Mouse (Mus musculus) midbrain, embryonic 10.5 days (tissue): ENCODE measurements around the gene Smox. TPM values are rescaled to one million over a fixed set of nuclear protein-coding genes. Genes with fewer than 3 reads are reported as not detected.
A peak's percentile ranks its signal among the peaks of the same experiment; 100 is the strongest.

ENCODE experiments used
- DNase-seq: peaks from one replicate; pipeline ENCODE4 v3.0.0-alpha.2; 2017; ENCODE audit warnings: low spot score
- H3K27ac ChIP-seq: fragments of 300-500 bp; sonication (generic); replicated peaks from 2 replicates; pipeline ENCODE4 v1.5.1; 2016; ENCODE audit warnings: mild to moderate bottlenecking
- H3K27me3 ChIP-seq: fragments of 300-500 bp; sonication (generic); 2 replicates; pipeline ENCODE4 v1.6.1; 2016; ENCODE audit warnings: low read depth, mild to moderate bottlenecking; ENCODE audit not compliant: poor library complexity, severe bottlenecking
- H3K36me3 ChIP-seq: fragments of 300-500 bp; sonication (generic); 2 replicates; pipeline ENCODE4 v1.6.1; 2016; ENCODE audit warnings: mild to moderate bottlenecking, moderate library complexity
- H3K4me1 ChIP-seq: fragments of 300-500 bp; sonication (generic); 2 replicates; pipeline ENCODE4 v1.6.1; 2016
- H3K4me3 ChIP-seq: fragments of 300-500 bp; sonication (generic); 2 replicates; pipeline ENCODE4 v1.5.1; 2016; ENCODE audit warnings: mild to moderate bottlenecking, moderate library complexity
- H3K9me3 ChIP-seq: fragments of 300-500 bp; sonication (generic); replicated peaks from 2 replicates; pipeline ENCODE4 v1.6.1; 2016; ENCODE audit warnings: mild to moderate bottlenecking
- WGBS: fragments of 180-500 bp; shearing (Covaris S2); methylation state at CpG from one replicate; pipeline ENCODE4 v1.1.7; 2016; 5-methylcytosine and 5-hydroxymethylcytosine counted together
- polyA plus RNA-seq: library from polyadenylated mRNA; unstranded; fragments of >200 nt; fragmentation: Nextera tagmentation; extraction: Ambion mirVana; gene quantifications from 2 replicates; pipeline ENCODE4 v1.2.1, GENCODE M21; 2016

Smox gene
- polyA plus RNA-seq, 1 experiment from 2014 or later: 29.5 TPM

DNA sequence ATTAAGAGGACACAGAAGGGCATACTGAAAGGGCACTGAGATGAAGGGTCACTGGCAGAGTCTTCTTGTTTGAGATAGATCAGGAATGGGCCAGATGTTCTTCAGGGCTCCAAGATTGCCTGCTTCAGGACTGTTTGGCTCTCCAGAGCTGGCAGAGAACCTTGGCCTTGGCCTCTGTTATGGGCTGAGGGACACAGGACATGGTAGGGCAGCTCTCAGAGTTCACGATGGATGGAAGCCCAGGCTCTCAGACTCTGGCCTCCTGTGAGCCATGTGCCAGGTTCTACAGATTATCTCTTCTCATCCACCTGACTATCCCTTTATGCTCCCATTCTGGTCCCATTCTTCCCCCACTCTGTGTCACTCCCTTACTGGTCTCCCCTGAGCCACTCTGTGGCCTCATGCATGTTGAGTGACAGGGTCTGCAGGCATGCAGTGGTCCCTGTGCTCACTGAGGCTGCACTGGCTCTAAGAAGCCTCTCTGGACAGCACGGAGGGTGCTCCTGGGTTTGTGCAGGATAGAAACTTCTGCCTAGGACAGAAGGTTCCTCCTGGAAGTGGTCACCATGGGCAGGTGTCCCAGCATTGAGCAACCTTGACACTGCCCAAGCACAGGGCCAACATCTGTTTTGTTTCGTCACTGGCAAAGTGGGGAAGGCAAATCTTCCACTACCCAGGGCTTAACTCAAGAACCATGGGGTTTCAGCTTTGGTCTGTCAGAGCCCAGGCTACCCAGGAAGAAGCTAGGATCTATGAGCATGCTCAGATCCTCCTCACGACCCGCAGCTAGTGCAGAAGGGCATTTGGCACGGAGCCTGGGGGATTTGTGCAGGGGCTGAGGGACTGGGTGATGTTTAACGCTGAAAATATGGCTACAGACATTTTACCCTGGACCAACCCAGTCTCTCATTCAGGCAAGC, 60.7 kb downstream of the Smox start:
- H3K36me3 ChIP-seq: no peaks in the 10 kb centered on the region
- H3K27ac ChIP-seq: no peak overlapping the region
- H3K4me1 ChIP-seq: 0 out of 2 replicates have a peak, but pooled peaks cover 4% of the 10 kb centered on the region
- H3K4me3 ChIP-seq: no peak overlapping the region
- no peak for DNase-seq
- peaks cover 73% of the 10 kb centered on the region for H3K27me3 ChIP-seq
- H3K9me3 ChIP-seq: no peaks in the 10 kb centered on the region
- WGBS: 71% methylated on average over 7 of the region's 7 CpGs

DNA sequence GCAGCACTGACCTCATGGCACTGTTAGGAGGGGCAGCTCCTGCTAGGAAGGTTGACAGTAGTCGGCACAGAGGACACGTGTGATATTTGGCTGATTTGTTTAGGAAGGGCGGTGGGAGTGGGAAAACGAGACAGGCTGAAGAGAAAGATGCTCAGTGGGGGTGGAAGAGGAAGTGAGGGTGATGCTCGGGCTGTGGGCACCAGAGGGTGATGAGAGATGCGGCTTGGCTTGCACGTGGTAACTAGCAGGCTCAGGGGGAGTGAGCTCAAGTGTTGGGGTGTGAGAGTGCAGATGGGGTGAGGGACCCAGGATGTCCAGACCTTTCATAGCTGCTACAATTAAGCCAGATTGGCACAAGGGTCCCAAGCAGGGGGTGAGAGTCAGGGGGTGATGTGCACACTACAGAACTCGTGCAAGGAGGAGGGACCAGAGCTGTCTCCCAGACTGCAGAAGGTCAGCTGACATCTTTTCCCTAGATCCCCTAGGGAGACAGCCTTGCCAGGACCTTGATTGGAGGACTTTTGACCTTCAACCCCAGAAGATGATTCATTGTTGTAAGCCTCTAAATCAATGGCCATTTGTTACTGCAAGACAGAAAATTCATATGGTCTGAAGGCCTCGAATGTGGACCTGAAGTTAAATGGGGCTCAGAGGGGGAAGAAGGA, 61.6 kb downstream of the Smox start:
- DNase-seq: no peak
- Histone ChIP-seq H3K4me3 (no peak overlapping the region), H3K4me1 (0 out of 2 replicates have a peak, but pooled peaks cover 2% of the 10 kb centered on the region), H3K9me3 (no peaks in the 10 kb centered on the region), H3K27ac (no peak overlapping the region), H3K27me3 (peaks cover 73% of the 10 kb centered on the region), H3K36me3 (no peaks in the 10 kb centered on the region)
- 46% methylated on average over 9 of the region's 9 CpGs for WGBS

DNA sequence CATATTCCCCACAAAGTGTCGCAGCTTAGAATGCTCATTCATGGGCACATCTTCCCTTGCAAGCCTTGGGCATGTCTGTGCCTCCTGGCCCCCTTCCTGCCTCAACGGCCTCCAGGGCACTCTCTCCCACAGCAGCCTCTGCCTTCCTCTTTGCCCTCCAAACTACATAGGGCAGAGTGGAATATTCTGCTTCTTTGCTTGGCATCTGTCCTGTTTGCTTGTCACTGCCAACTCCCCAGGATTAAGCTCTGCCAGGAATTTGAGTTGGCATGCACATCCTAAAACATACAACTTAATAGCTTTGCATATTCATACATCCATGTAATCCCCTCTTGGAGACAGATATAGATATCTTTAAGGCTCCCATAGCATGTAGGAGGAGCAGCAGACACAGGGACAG, 66.6 kb downstream of the Smox start:
- WGBS: 75% methylated on average over 2 of the region's 2 CpGs
- peaks cover 23% of the 10 kb centered on the region for H3K4me1 ChIP-seq
- peaks cover 83% of the 10 kb centered on the region for H3K27me3 ChIP-seq
- no peak overlapping the region for H3K4me3 ChIP-seq
- H3K36me3 ChIP-seq: no peaks in the 10 kb centered on the region
- no peak for DNase-seq
- H3K9me3 ChIP-seq: no peaks in the 10 kb centered on the region
- no peak overlapping the region for H3K27ac ChIP-seq

DNA sequence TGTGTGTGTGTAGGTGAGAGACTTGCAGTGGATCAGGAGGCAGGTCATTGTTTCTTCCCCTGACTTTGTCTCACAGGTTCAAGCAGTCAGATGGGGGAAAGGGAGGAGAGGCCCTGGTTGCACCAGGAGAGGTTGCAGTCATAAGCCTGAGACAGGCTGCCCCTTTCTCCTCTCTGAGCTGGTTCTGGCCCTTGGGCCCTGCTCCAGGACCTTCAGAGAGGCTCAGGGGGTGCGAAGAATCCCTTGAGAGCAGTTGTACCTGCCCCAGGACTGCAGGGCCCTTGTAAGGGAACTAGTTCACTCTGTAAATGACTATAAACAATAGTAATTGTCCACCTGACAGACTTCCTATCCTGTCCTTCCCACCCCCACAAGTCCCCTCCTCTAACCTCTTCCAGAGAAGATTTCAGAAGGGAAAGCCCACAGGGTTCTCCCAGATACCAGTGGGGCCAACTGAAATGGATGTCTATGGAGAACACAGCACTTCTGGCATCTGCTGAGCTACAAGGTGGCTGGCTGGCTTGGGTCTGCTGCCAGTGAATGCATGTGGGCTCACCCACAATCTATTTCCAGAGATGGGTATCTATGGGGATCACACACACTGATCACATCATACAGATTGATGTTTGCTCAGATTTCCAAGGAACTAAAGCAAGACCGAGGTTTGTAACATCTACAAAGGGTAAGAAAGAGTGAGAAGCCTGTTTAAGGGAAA, 69.1 kb downstream of the Smox start:
- Histone ChIP-seq H3K27ac (no peak overlapping the region), H3K36me3 (no peaks in the 10 kb centered on the region), H3K4me3 (no peak overlapping the region), H3K27me3 (peaks cover 93% of the 10 kb centered on the region), H3K9me3 (no peaks in the 10 kb centered on the region), H3K4me1 (peaks cover 25% of the 10 kb centered on the region)
- no peak for DNase-seq
- WGBS: 50% methylated on average over 2 of the region's 2 CpGs

DNA sequence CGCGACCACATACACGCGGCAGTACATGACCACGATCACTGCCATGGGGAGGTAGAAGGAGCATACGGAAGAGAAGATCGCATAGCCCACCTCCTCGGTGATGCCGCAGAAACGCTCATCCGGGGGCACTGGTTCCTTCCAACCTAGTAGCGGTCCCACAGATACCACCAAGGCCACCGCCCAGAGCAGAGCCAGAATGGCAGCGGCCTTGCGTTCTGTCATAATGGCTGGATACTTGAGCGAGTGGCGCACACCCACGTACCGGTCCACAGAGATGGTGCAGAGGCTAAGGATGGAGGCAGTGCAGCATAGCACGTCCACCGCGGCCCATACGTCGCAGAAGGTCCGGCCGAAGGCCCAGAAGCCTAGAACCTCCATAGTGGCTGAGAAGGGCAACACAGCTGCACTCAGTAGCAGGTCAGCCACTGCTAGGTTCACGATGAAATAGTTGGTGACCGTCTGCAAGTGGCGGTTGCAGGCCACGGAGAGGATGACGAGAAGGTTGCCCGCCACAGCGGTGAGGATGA, 70.1 kb downstream of the Smox start:
- Histone ChIP-seq H3K36me3 (no peaks in the 10 kb centered on the region), H3K27me3 (peaks cover 91% of the 10 kb centered on the region), H3K4me3 (peak overlapping the region; percentile 64), H3K9me3 (no peaks in the 10 kb centered on the region), H3K4me1 (peaks cover 25% of the 10 kb centered on the region), H3K27ac (0 out of 2 replicates have a peak overlapping the region, but pooled peaks have one; percentile 64)
- 3% methylated on average over 33 of the region's 33 CpGs for WGBS
- peak; percentile 22 for DNase-seq

DNA sequence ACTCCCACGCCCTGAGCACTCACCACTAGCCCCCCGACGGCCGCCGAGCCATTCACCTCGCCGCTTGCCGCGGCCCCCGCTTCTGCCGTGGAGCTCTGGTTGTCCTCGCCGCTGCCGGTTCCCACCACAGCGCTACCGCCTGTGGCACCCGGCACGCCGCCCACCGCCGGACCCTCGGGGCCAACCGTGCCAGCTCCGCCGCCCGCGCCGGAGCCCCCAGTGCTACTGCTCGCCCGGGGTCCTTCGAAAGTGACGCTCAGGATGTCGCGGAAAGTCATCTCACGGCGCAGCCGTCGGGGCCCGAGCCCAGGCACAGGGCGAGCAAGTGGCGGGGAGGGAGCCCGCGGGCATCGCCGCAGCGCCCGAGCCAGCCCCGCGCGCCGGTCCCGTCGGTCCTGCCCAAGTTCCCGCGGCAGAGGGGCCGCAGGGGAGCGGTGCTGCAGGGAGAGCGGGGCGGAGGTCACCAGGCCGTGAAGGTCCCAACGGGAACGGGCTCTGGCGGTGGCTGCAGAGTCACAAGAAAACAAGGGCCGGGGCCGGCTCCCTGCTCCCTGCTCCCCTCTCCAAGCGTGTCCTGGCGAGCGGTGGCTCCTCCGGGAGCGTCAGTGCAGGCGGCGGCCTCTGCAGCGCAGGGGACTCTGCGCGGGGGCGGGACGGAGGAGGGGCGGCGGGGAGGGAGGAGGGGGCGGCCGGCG, 70.7 kb downstream of the Smox start, which contains the start of gene Adra1d:
Adra1d (minus strand) TSS at position 393 of the 695 bp plus-strand sequence.
- H3K9me3 ChIP-seq: no peaks in the 10 kb centered on the region
- peaks cover 25% of the 10 kb centered on the region for H3K4me1 ChIP-seq
- peak; percentile 63 for DNase-seq
- WGBS: under 1% methylated on average over 76 of the region's 82 CpGs
- peak within 1 kb of the TSS; percentile 64; the same call in 1 of the 2 replicates for H3K27ac ChIP-seq
- peak within 1 kb of the TSS; percentile 64 for H3K4me3 ChIP-seq
- H3K36me3 ChIP-seq: no peaks in the 10 kb centered on the region
- peaks cover 85% of the 10 kb centered on the region for H3K27me3 ChIP-seq

DNA sequence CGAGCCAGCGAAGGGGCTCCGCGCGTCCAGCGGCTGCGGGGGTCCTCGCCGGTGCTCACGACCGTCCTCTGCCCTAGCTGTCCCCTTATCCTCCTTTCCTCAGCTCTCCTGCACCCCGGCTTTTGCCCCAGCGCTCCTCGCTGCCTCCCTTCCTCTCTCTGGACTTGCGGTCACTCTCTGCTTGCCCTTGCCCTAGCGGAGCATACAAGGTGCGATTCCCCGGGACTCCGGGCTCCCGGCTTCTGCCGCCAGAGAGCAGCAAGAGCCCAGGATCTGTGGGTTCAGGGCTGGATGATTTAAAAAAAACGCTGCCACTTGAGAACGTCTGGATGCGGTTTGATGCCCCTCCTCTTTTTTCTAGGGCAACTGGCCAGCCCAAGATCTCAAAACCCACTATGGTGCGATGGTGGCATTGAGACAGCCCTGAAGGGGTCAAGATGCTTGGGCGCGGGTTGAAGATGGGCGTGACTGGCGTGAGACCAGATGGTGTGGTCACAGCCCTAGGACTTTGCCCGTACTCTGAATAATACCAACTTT, 71.4 kb downstream of the Smox start:
- DNase-seq: peak; percentile 82
- Histone ChIP-seq H3K9me3 (no peaks in the 10 kb centered on the region), H3K4me1 (peaks cover 25% of the 10 kb centered on the region), H3K36me3 (no peaks in the 10 kb centered on the region), H3K4me3 (peak overlapping the region; percentile 64), H3K27ac (peak overlapping the region; percentile 64; the same call in 1 of the 2 replicates), H3K27me3 (peaks cover 79% of the 10 kb centered on the region)
- under 1% methylated on average over 30 of the region's 30 CpGs for WGBS

Other genes starting within 250 kb of the Smox start
- 43.6 and 49.1 TPM in 2 replicates for gene Pank2, start 229.0 kb upstream of the Smox start, polyA plus RNA-seq
- 7.5 and 10.5 TPM in 2 replicates for gene Rnf24, start 138.6 kb upstream of the Smox start, polyA plus RNA-seq
- 0.47 and 0.60 TPM in 2 replicates for gene Adra1d, start 70.8 kb downstream of the Smox start, polyA plus RNA-seq